Mouse (Mus musculus) ovary, postnatal 10 days (tissue): ENCODE results near the gene Mbd5.
"Not testable (repeated sequence)": the region's sequence is repeated elsewhere in the genome, so short reads cannot be mapped to it uniquely, and the experiment has no call there.

ENCODE experiments used
- DNase-seq: peaks from one replicate; pipeline ENCODE4 v3.0.0; 2022; ENCODE audit warnings: low spot score

Gene Mbd5

GRCm38 (mm10) chr2:49169766-49170165 lies 220.5 kb downstream of the Mbd5 start:
- DNase-seq = no peak

GRCm38 (mm10) chr2:49177015-49177414 lies 227.7 kb downstream of the Mbd5 start:
- no peak for DNase-seq

GRCm38 (mm10) chr2:49190984-49191383 lies 241.7 kb downstream of the Mbd5 start:
- DNase-seq = no peak

- no peak for DNase-seq
Observed at GRCm38 (mm10) chr2:49191695-49192094, 242.4 kb downstream of the Mbd5 start.

GRCm38 (mm10) chr2:49204081-49204480 lies 254.8 kb downstream of the Mbd5 start:
- no peak for DNase-seq

GRCm38 (mm10) chr2:49205692-49206091 lies 256.4 kb downstream of the Mbd5 start:
- not testable (repeated sequence) for DNase-seq

GRCm38 (mm10) chr2:49209349-49209748 lies 260.0 kb downstream of the Mbd5 start:
- no peak for DNase-seq

GRCm38 (mm10) chr2:49210408-49210807 lies 261.1 kb downstream of the Mbd5 start:
- DNase-seq = no peak

- DNase-seq = no peak
Observed at GRCm38 (mm10) chr2:49229725-49230124, 280.4 kb downstream of the Mbd5 start.

GRCm38 (mm10) chr2:49234064-49234463 lies 284.8 kb downstream of the Mbd5 start:
- no peak for DNase-seq

- DNase-seq = no peak
Observed at GRCm38 (mm10) chr2:49241715-49242114, 292.4 kb downstream of the Mbd5 start.

GRCm38 (mm10) chr2:49264092-49264491 lies 314.8 kb downstream of the Mbd5 start:
- no peak for DNase-seq

GRCm38 (mm10) chr2:49272295-49272967 lies 323.1 kb downstream of the Mbd5 start:
- no peak for DNase-seq

- DNase-seq = no peak
Observed at GRCm38 (mm10) chr2:49276017-49276722, 326.9 kb downstream of the Mbd5 start.

GRCm38 (mm10) chr2:49280496-49280895 lies 331.2 kb downstream of the Mbd5 start:
- DNase-seq = no peak

- DNase-seq = no peak
Observed at GRCm38 (mm10) chr2:49283583-49283982, 334.3 kb downstream of the Mbd5 start.

- no peak for DNase-seq
Observed at GRCm38 (mm10) chr2:49286965-49287364, 337.7 kb downstream of the Mbd5 start.

- no peak for DNase-seq
Observed at GRCm38 (mm10) chr2:49291709-49292108, 342.4 kb downstream of the Mbd5 start.

- DNase-seq = peak; percentile 73
Observed at GRCm38 (mm10) chr2:49312629-49313447, 363.5 kb downstream of the Mbd5 start.

- DNase-seq = no peak
Observed at GRCm38 (mm10) chr2:49333594-49333993, 384.3 kb downstream of the Mbd5 start.

- DNase-seq = no peak
Observed at GRCm38 (mm10) chr2:49335267-49335666, 386.0 kb downstream of the Mbd5 start.

GRCm38 (mm10) chr2:49344287-49344686 lies 395.0 kb downstream of the Mbd5 start:
- DNase-seq = no peak

GRCm38 (mm10) chr2:49345786-49346185 lies 396.5 kb downstream of the Mbd5 start:
- DNase-seq = no peak
